Mouse (Mus musculus) lung, postnatal 14 days (tissue): ENCODE data around the gene Gm20903.
"Not testable (repeated sequence)": the region's sequence is repeated elsewhere in the genome, so short reads cannot be mapped to it uniquely, and the experiment has no call there.

Experiments used
- DNase-seq: peaks from one replicate; pipeline ENCODE4 v3.0.0; 2021

Gm20903 gene

DNA sequence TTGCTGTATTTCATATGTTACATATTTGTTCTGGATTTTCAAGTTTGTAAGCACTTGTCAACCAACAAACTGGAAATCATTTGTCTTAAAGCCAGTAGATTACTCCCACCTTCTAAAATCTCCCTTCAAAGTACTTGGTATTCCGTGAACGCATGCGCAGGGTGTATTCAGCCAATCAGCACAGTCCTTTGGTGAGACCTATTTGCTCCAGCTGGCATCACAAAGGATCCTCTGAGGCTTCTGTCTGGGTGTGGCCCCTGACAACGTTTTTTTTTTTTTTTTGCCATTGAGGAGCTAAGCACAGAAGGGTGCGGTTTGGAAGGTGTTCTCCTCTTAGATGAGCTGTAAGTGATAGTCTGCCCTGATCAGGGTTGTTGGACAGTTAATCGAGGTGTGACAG lies at the start of gene Gm20903:
Gm20903 (plus strand) TSS at position 301 of the 400 bp plus-strand sequence.
- DNase-seq = not testable (repeated sequence)
